Mouse (Mus musculus) heart, embryonic 13.5 days (tissue): Measurements from ENCODE around the gene Syce1l. TPM values are rescaled to one million over a fixed set of nuclear protein-coding genes. Genes with fewer than 3 reads are reported as not detected.

Experiments
- ATAC-seq: fragments of 200-750 bp; cut with Nextera tagmentation; 2 replicates; pipeline ENCODE4 v1.8.0; 2017; ENCODE audit warnings: moderate TSS enrichment; ENCODE audit not compliant: insufficient number of reproducible peaks, low FRiP score, low TSS enrichment; ENCODE audit errors: extremely low read depth
- H3K27ac ChIP-seq: fragments of 300-500 bp; sonication (generic); replicated peaks from 2 replicates; pipeline ENCODE4 v1.5.1; 2015; ENCODE audit warnings: moderate library complexity, mild to moderate bottlenecking, inconsistent platforms
- H3K27me3 ChIP-seq: fragments of 300-500 bp; sonication (generic); replicated peaks from 2 replicates; pipeline ENCODE4 v1.6.1; 2015; ENCODE audit warnings: mild to moderate bottlenecking, inconsistent platforms
- H3K36me3 ChIP-seq: fragments of 300-500 bp; sonication (generic); 2 replicates; pipeline ENCODE4 v1.6.1; 2015; ENCODE audit warnings: mild to moderate bottlenecking, inconsistent platforms
- H3K4me1 ChIP-seq: fragments of 300-500 bp; sonication (generic); 2 replicates; pipeline ENCODE4 v1.6.1; 2015; ENCODE audit warnings: inconsistent platforms
- H3K4me2 ChIP-seq: fragments of 300-500 bp; sonication (generic); 2 replicates; pipeline ENCODE4 v1.6.1; 2015; ENCODE audit warnings: inconsistent platforms, mild to moderate bottlenecking, moderate library complexity
- H3K4me3 ChIP-seq: fragments of 300-500 bp; sonication (generic); 2 replicates; pipeline ENCODE4 v1.5.1; 2015; ENCODE audit warnings: moderate library complexity, mild to moderate bottlenecking, inconsistent platforms
- H3K9ac ChIP-seq: fragments of 300-500 bp; sonication (generic); 2 replicates; pipeline ENCODE4 v1.6.1; 2015; ENCODE audit warnings: inconsistent platforms, mild to moderate bottlenecking, moderate library complexity
- H3K9me3 ChIP-seq: fragments of 300-500 bp; sonication (generic); 2 replicates; pipeline ENCODE4 v1.6.1; 2016; ENCODE audit warnings: inconsistent platforms
- WGBS: fragments of 180-500 bp; shearing (Covaris S2); methylation state at CpG from one replicate; pipeline ENCODE4 v1.1.7; 2015; ENCODE audit warnings: mixed read lengths; 5-methylcytosine and 5-hydroxymethylcytosine counted together
- polyA plus RNA-seq: library from polyadenylated mRNA; unstranded; fragments of >200 nt; fragmentation: Nextera tagmentation; extraction: Ambion mirVana; gene quantifications from 2 replicates; pipeline ENCODE4 v1.2.1, GENCODE M21; 2015

Syce1l gene
- polyA plus RNA-seq, 1 experiment from 2014 or later, result not detected

DNA sequence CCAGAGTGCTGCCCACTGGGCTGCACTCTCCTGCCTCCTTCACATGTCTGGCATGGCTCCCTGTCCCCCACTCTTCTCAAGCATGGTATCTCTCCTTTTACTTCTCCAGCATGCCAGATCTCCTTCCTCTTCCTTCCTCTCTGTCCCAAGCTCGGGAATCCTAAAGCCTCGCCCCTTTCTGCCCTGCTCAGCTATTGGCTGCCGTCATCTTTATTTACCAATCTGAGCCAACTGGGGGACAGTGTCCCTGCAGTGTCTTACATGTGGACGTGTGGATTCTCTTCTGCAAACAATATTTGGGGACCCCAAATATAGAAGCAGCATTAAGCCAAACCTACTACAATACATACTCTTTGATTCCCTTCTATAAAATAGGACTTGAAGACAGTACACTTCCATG lies 10.1 kb downstream of the Syce1l start:
- no peak overlapping the region for H3K27ac ChIP-seq
- H3K4me2 ChIP-seq, result no peak overlapping the region
- H3K36me3 ChIP-seq, result no peaks in the 10 kb centered on the region
- no peak overlapping the region for H3K4me3 ChIP-seq
- no peak overlapping the region for H3K9ac ChIP-seq
- H3K4me1 ChIP-seq, result no peaks in the 10 kb centered on the region
- WGBS, result 43% methylated on average over 4 of the region's 4 CpGs
- ATAC-seq, result no peak
- no peaks in the 10 kb centered on the region for H3K9me3 ChIP-seq
- H3K27me3 ChIP-seq, result no peaks in the 10 kb centered on the region

DNA sequence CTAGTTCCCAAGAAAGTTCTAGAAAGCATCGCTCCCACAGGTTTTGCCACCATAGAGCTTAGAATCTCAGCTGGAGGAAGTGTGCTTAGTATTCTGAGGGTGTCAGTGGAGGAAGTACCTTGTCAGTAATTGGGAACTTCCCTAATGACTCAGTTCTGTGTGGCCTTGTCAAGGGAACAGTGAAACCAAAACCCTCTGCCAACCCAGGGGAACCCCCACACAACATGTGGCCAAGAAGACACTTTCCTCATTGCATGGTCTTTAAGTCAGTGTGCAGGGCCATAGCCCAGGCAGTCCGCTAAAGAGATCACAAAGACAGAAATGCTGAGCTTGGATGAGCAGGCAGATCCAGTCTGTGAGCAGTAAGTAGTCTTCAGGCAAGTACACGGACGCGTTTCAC lies 13.1 kb downstream of the Syce1l start:
- WGBS, result 88% methylated on average over 5 of the region's 5 CpGs

DNA sequence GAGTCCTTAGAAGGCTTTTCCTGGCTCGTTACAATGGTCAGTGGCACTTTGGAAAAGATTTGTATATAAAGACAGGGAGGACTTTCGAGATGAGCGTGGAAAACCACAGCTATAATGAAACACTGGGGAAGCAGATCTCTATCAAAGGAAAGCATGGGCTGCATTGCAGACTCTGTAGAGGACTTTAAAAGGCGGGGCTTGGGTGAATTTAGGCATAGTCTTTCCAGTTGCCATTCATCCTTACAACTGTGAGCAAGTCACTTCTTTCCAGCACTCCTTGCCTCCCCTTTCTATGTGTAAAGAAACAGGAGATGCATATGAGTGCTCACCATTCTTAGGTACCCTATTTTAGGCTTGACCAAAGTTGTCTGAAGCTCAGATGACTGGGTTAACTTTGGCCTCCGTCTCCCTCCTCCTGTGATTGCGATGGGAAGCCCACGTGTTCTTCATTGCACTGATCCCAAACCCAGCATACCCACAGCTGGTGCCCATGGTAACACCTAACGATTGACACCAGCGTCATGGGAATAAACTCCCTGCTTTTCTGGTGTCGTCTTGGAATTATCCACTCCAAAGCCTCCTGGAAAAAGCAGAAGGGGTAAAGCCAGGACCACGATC lies 13.8 kb downstream of the Syce1l start:
- Histone ChIP-seq H3K9me3 (no peaks in the 10 kb centered on the region), H3K4me3 (no peak overlapping the region), H3K27ac (no peak overlapping the region), H3K36me3 (no peaks in the 10 kb centered on the region), H3K9ac (no peak overlapping the region), H3K27me3 (no peaks in the 10 kb centered on the region), H3K4me2 (no peak overlapping the region), H3K4me1 (no peaks in the 10 kb centered on the region)
- no peak for ATAC-seq
- WGBS, result 74% methylated on average over 11 of the region's 11 CpGs

More for the DNA sequence above, 13.1 kb downstream of the Syce1l start:
- Histone ChIP-seq H3K27me3 (no peaks in the 10 kb centered on the region), H3K4me1 (no peaks in the 10 kb centered on the region), H3K36me3 (no peaks in the 10 kb centered on the region), H3K9me3 (no peaks in the 10 kb centered on the region), H3K4me3 (no peak overlapping the region), H3K4me2 (no peak overlapping the region), H3K27ac (no peak overlapping the region), H3K9ac (no peak overlapping the region)
- no peak for ATAC-seq

GRCm38 (mm10) chr8:113660128-113660527 lies 17.1 kb downstream of the Syce1l start:
- Histone ChIP-seq H3K36me3 (no peaks in the 10 kb centered on the region), H3K27me3 (no peaks in the 10 kb centered on the region), H3K4me3 (no peak overlapping the region), H3K27ac (no peak overlapping the region), H3K4me1 (no peaks in the 10 kb centered on the region), H3K9me3 (no peaks in the 10 kb centered on the region), H3K4me2 (no peak overlapping the region), H3K9ac (no peak overlapping the region)
- 86% methylated on average over 1 of the region's 1 CpGs for WGBS
- no peak for ATAC-seq

DNA sequence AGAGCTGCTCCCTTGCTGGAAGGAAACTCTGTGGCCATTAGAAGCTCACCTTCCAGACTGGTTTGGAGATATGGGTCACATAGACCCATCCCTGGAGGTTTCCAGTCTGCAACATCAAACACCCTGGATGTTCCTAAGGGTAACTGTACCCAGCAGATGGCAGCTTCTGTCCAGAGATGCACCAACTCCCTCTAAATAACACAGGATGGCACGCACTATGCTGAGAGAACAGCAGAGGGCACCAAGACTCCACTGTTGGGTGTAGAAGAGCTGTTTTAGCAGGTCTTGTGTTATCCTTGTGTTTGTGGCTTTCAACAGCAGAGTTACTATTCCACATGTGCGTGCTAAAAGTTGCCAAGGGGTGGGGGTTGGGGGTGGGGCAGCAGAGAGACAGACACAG lies 21.5 kb downstream of the Syce1l start:
- Histone ChIP-seq H3K27ac (no peak overlapping the region), H3K4me2 (no peak overlapping the region), H3K4me1 (no peaks in the 10 kb centered on the region), H3K9ac (no peak overlapping the region), H3K9me3 (no peaks in the 10 kb centered on the region), H3K4me3 (no peak overlapping the region), H3K36me3 (no peaks in the 10 kb centered on the region), H3K27me3 (no peaks in the 10 kb centered on the region)
- 17% methylated on average over 2 of the region's 2 CpGs for WGBS
- no peak for ATAC-seq

DNA sequence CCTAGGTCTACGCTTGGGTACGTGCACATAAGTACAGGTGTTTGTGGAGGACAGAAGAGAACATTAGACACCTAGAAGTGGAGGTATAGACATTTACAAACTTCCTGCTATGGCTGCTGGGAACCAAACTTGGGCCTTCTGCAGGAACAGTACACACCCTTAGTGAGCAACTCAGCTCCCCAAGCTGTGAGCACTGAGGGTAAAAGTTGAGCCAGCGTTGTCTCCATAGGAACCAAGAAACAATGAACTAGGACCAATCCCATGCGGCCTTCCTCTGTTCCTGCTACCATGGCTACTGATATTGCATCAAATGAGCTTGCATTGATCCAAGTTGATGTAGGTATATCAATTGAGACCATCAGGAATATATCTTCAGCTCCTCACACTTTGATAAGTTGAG lies 22.0 kb downstream of the Syce1l start:
- Histone ChIP-seq H3K9ac (no peak overlapping the region), H3K36me3 (no peaks in the 10 kb centered on the region), H3K4me2 (no peak overlapping the region), H3K27ac (no peak overlapping the region), H3K4me3 (no peak overlapping the region), H3K9me3 (no peaks in the 10 kb centered on the region), H3K4me1 (no peaks in the 10 kb centered on the region), H3K27me3 (no peaks in the 10 kb centered on the region)
- 68% methylated on average over 4 of the region's 4 CpGs for WGBS
- ATAC-seq, result no peak

DNA sequence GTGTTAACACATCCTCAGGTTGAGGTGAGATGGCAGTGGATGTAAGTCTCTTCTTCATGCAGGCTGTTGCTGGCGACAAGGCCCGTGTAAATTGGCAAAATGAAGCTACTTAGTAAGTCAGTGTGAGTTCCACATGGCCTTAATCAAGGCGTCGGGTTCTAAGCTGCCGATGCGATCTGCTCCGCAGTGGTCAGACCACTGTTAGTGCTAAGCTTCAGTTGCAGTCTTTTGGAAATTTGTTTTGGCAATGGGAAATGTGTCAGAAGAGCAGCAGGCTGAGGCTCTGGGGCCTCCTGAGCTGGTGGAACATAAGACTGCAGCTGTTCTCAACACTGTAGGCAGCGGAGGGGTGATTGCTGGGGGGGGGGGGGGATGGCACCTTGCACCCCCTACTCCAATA lies 22.9 kb downstream of the Syce1l start:
- no peaks in the 10 kb centered on the region for H3K27me3 ChIP-seq
- 62% methylated on average over 8 of the region's 8 CpGs for WGBS
- no peaks in the 10 kb centered on the region for H3K36me3 ChIP-seq
- H3K4me1 ChIP-seq, result no peaks in the 10 kb centered on the region
- H3K9ac ChIP-seq, result no peak overlapping the region
- no peaks in the 10 kb centered on the region for H3K9me3 ChIP-seq
- no peak overlapping the region for H3K4me3 ChIP-seq
- no peak overlapping the region for H3K27ac ChIP-seq
- no peak overlapping the region for H3K4me2 ChIP-seq
- no peak for ATAC-seq

DNA sequence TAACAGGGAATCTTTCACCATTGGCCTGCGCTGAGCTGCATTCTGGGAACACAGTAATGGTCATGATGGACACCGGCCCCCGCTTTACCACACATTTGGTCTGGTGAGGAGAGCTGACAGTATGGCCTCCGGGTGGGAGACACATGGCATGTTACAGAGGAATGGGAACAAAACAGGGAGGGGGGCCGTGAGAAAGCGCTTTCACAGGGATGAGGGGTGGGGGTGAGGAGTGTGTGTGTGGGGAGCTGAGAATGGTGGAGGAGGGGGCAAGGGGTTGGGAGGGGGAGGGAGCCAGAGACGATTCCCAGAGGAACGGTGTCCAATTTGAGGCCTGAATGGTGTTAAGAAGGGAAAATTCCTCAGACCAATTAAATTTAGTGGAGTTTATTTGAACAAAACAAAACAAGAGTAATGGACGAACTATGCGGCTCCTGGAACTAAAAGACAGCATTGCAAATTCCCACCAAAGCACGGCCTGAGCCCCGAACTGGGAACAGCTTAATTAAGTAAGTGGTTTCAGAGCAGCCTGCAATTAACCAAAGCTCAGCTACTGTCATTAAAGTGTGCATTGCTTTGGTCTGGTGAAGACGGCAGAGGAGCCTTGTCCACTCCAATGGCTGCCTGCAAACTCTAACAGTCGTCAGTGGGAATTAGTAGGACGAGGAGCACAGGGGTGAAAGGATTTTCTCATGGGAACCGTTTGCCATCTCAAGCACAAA lies 23.9 kb downstream of the Syce1l start:
- ATAC-seq, result no peak
- 61% methylated on average over 16 of the region's 16 CpGs for WGBS
- H3K36me3 ChIP-seq, result no peaks in the 10 kb centered on the region
- H3K4me3 ChIP-seq, result no peak overlapping the region
- H3K4me1 ChIP-seq, result no peaks in the 10 kb centered on the region
- no peaks in the 10 kb centered on the region for H3K9me3 ChIP-seq
- no peak overlapping the region for H3K27ac ChIP-seq
- no peak overlapping the region for H3K4me2 ChIP-seq
- H3K9ac ChIP-seq, result no peak overlapping the region
- no peaks in the 10 kb centered on the region for H3K27me3 ChIP-seq

- Histone ChIP-seq H3K4me2 (no peak overlapping the region), H3K4me1 (no peaks in the 10 kb centered on the region; the same call in 1 of the 2 replicates), H3K4me3 (no peak overlapping the region), H3K9ac (no peak overlapping the region), H3K36me3 (no peaks in the 10 kb centered on the region), H3K27ac (no peak overlapping the region), H3K27me3 (no peaks in the 10 kb centered on the region), H3K9me3 (no peaks in the 10 kb centered on the region)
- 67% methylated on average over 10 of the region's 10 CpGs for WGBS
- ATAC-seq, result no peak
Measured at GRCm38 (mm10) chr8:113669924-113670323, 26.9 kb downstream of the Syce1l start.

GRCm38 (mm10) chr8:113672599-113673255 lies 29.7 kb downstream of the Syce1l start:
- Histone ChIP-seq H3K36me3 (no peaks in the 10 kb centered on the region), H3K4me1 (no peaks in the 10 kb centered on the region; the same call in 1 of the 2 replicates), H3K4me2 (no peak overlapping the region), H3K27me3 (no peaks in the 10 kb centered on the region), H3K9ac (no peak overlapping the region), H3K4me3 (no peak overlapping the region), H3K9me3 (no peaks in the 10 kb centered on the region), H3K27ac (no peak overlapping the region)
- no peak for ATAC-seq
- WGBS, result 69% methylated on average over 11 of the region's 11 CpGs

DNA sequence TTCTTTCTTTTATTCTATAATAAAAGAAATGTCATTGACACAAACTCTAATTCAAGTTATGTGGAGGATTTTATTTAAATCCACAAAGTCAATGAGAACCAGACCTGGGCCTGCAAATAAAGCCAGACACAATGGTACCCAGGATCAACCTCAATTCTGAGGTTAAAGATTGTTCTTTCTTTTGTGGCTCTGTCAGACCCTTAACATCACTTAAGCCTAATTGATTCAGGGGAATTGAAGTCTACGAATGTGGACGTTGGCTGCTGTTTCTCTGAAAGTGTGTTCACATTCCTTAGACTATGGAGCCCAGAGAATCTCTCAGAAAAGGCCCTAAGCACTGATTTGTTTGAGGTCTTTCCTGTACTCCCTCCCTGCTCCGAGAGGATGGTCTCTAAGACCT lies 30.3 kb downstream of the Syce1l start:
- Histone ChIP-seq H3K27me3 (no peaks in the 10 kb centered on the region), H3K4me2 (no peak overlapping the region), H3K27ac (no peak overlapping the region), H3K4me3 (no peak overlapping the region), H3K9me3 (no peaks in the 10 kb centered on the region), H3K9ac (no peak overlapping the region), H3K36me3 (no peaks in the 10 kb centered on the region), H3K4me1 (no peaks in the 10 kb centered on the region; the same call in 1 of the 2 replicates)
- WGBS, result 50% methylated on average over 3 of the region's 3 CpGs
- ATAC-seq, result no peak
